Mouse (Mus musculus) adipocyte (in vitro differentiated cells): ENCODE measurements around the gene Gmppb.

Source experiments
- DNase-seq: peaks from one replicate; pipeline ENCODE4 v3.0.0-alpha.2; 2016; ENCODE audit warnings: low spot score

The Gmppb gene

GRCm38 (mm10) chr9:108073141-108073930 lies 24.3 kb downstream of the Gmppb start:
- no peak for DNase-seq

DNA sequence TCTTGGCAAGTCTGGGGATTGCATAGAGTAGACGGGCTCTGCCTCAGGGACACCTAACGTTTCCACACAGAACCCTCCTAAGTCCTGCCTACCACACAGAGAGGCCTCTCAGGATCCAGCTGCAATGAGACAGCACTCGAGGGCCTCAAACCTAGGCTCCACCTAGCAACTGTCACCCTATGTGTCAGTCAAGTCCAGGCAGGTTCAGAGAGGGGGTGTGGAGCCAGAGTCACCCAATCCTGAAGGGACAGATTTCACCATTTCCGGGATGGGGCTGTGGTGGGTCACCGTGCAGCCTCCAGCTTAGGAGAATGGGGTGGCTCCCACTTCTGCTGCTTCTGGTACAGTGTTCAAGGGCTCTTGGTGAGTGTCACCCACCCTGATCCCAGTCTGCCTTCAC lies 31.1 kb downstream of the Gmppb start, which contains the start of gene Mst1:
Gene Mst1 (plus strand): TSS at position 269 of the 400 bp plus-strand sequence.
- no peak for DNase-seq

DNA sequence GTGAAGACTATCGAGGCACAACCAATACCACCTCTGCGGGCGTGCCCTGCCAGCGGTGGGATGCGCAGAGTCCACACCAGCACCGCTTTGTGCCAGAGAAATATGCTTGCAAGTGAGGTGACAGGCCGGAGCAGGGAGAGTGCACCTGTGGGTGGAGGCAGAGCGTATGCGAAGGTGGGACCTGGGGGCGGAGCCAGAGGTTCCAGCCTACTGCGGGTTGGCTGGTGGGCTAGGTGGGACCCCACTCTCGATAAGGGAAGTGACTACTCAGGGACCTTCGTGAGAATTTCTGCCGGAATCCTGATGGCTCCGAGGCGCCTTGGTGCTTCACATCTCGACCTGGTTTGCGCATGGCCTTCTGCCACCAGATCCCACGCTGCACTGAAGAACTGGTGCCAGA lies 33.5 kb downstream of the Gmppb start:
- no peak for DNase-seq

DNA sequence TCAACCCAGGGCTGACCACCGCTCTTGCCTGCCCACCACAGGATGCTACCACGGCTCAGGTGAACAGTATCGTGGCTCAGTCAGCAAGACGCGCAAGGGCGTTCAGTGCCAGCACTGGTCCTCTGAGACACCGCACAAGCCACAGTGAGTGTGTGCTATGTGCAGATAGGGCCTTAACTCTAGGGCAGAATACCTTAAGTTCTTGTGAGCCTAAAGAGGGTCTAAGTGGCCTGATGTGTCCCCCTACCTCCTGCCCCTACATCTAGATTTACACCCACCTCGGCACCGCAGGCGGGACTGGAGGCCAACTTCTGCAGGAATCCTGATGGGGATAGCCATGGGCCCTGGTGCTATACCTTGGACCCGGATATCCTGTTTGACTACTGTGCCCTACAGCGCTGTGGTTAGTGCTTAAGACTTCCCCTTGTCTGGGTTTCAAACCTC lies 34.0 kb downstream of the Gmppb start, which contains the start of gene Rnf123:
Gene Rnf123 (minus strand): TSS at position 359 of the 444 bp plus-strand sequence.
- no peak for DNase-seq

DNA sequence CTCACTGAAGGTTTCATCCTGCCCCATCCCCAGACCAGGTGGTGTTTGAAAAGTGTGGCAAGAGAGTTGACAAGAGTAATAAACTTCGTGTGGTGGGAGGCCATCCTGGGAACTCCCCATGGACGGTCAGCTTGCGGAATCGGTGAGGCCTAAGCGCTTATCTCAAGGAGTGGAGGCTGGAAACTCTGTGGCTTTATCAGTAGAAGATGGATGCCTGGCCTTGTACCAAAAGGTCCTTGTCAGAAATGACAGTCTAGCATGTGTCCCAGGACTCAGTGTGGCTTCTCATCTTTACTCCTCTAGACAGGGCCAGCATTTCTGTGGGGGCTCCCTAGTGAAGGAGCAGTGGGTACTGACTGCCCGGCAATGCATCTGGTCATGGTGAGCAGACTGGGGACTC lies 34.5 kb downstream of the Gmppb start:
- DNase-seq = no peak

DNA sequence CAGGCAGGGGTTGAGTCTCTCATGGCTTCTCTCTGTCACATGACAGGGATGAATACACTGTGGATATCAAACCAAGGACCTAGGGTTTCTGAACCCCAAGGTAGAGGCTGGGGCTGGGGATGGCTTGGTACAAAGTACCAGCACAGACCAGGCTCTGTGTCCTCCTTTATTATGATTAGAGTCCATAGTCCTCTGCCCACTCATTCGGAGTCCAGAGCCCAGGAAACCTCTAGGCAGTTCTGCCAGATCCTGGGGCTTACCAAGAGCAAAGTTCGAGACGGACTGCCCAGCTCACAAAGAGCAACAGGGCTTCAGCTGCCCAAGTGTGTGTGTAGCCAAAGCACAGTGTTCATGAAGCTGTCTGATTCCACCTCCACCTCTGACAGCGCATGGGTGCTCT lies 36.2 kb downstream of the Gmppb start:
- no peak for DNase-seq

- no peak for DNase-seq
These were observed 41.6 kb downstream of the Gmppb start for GRCm38 (mm10) chr9:108090611-108091120.

GRCm38 (mm10) chr9:108093586-108093985 lies 44.5 kb downstream of the Gmppb start:
- peak; percentile 12 for DNase-seq

DNA sequence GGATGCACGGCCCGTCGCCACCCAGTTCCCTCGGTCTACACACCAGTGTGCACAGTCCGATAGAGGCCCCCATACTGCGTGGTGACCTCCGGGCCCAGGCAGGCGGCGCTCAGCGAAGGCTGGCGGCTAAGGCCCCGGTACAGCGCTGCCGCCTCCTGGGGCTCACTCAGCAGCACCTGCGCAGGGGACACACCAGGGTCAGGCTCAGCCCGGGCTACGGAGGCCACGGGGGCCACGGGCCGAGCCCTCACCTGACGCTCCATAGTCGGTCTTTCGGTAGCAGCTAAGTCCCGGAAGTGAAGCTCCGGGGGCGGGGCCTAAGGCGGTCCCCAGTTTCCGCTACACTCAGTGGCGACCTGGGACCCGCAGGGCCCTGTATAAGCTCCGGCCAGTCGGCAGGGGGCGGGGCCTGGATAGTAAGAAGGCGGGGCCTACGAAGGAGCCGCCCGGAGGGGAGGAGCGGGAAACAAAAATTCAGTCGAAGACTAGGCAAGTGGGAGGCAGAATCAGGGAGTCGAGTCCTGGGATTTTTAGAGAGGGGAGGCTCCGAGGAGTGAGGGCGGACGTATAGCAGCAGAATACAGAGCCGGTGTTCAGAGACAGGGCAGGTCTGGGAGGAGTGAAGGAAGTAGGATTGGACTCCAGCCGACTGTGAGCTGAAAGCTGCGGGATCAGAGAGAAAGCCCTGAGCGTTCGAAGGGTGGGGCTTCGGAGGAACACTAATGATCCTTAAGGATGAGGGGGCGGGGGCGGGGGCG lies 45.3 kb downstream of the Gmppb start, which contains the start of gene Apeh:
Gene Apeh (minus strand): TSS at position 423 of the 758 bp plus-strand sequence.
- DNase-seq = peak; percentile 92

GRCm38 (mm10) chr9:108094998-108095411 lies 46.0 kb downstream of the Gmppb start:
- DNase-seq = peak; percentile 33

DNA sequence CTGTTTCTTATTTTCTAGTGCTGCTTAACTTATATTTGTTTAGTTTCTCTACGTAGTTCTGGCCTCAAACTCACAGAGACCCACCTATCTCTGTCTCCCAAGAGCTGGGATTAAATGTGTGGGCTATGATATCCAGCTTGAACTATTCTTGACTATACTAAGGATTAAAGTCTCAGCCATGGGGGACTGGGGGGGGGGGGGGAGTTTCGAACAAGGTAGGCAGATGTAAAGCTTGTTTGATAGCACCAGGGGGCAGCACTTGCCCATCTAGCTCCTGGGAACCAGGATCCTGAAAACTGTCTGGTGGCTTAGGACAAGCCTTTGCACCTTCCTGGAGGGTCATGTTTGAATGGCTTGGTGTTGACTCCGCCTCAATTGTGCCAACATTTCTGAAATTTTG lies 46.5 kb downstream of the Gmppb start:
- peak; percentile 80 for DNase-seq

GRCm38 (mm10) chr9:108095949-108096712 lies 47.1 kb downstream of the Gmppb start:
- no peak for DNase-seq

DNA sequence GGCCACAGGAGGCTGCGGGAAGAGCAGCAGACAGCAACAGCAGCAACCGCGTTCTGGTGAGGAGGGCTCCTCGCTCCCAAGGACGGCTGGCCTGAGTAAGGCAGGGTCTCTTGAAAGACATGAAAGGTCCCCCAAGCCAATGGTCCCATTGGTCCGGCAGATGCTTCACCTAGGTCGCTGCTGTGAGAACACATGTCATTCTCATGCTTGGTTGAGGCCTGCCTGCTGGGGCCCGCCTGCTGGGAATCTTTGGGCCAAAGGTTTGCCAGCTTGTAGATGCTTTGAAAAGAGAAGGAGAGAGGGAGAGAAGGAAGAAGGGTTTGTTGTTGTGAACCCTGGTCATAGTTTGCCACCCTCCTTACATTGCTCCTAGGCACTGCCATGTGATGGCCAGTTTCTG lies 50.6 kb downstream of the Gmppb start:
- no peak for DNase-seq
